Mouse (Mus musculus) kidney, postnatal 0 days (tissue): ENCODE results near the gene B230217C12Rik. TPM values are rescaled to one million over a fixed set of nuclear protein-coding genes. Genes with fewer than 3 reads are reported as not detected.

Experiments
- ATAC-seq: fragments of 200-750 bp; cut with Nextera tagmentation; replicated peaks from 2 replicates; pipeline ENCODE4 v1.8.0; 2017; ENCODE audit warnings: low read depth, moderate number of reproducible peaks, moderate TSS enrichment, moderate library complexity; ENCODE audit not compliant: low FRiP score
- DNase-seq: peaks from one replicate; pipeline ENCODE4 v3.0.0-alpha.2; 2016; ENCODE audit warnings: low spot score
- H3K27ac ChIP-seq: fragments of 300-500 bp; sonication (generic); 2 replicates; pipeline ENCODE4 v1.5.1; 2014; ENCODE audit warnings: mild to moderate bottlenecking
- H3K27me3 ChIP-seq: fragments of 300-500 bp; sonication (generic); 2 replicates; pipeline ENCODE4 v1.6.1; 2014; ENCODE audit warnings: low read length, mixed read lengths; ENCODE audit not compliant: insufficient read depth
- H3K36me3 ChIP-seq: fragments of 300-500 bp; sonication (generic); 2 replicates; pipeline ENCODE4 v1.6.1; 2014; ENCODE audit warnings: low read length, mixed read lengths; ENCODE audit not compliant: insufficient read depth
- H3K4me1 ChIP-seq: fragments of 300-500 bp; sonication (generic); replicated peaks from 2 replicates; pipeline ENCODE4 v1.6.1; 2014; ENCODE audit warnings: antibody characterized with exemption, low read length, mixed read lengths; ENCODE audit not compliant: insufficient read depth
- H3K4me2 ChIP-seq: fragments of 300-500 bp; sonication (generic); 2 replicates; pipeline ENCODE4 v1.6.1; 2014; ENCODE audit warnings: mild to moderate bottlenecking, low read length, moderate library complexity, mixed read lengths
- H3K4me3 ChIP-seq: fragments of 300-500 bp; sonication (generic); replicated peaks from 2 replicates; pipeline ENCODE4 v1.5.1; 2014; ENCODE audit warnings: low read depth, low read length
- H3K9ac ChIP-seq: fragments of 300-500 bp; sonication (generic); 2 replicates; pipeline ENCODE4 v1.6.1; 2014; ENCODE audit warnings: low read depth, low read length
- H3K9me3 ChIP-seq: fragments of 300-500 bp; sonication (generic); replicated peaks from 2 replicates; pipeline ENCODE4 v1.6.1; 2016; ENCODE audit warnings: low read length, inconsistent platforms, mixed read lengths
- CTCF ChIP-seq: IDR thresholded peaks from 2 replicates; pipeline ENCODE4 v1.5.1; 2016; ENCODE audit warnings: antibody characterized with exemption, low read depth, mild to moderate bottlenecking, moderate library complexity
- WGBS: fragments of 180-500 bp; shearing (Covaris S2); extraction: QIAGEN DNeasy Blood & Tissue Kit; methylation state at CpG from one replicate; pipeline ENCODE4 v1.1.7; 2014; 5-methylcytosine and 5-hydroxymethylcytosine counted together
- polyA plus RNA-seq: library from polyadenylated mRNA; unstranded; fragments of >200 nt; fragmentation: Nextera tagmentation; extraction: Ambion mirVana; gene quantifications from 2 replicates; pipeline ENCODE4 v1.2.1, GENCODE M21; 2015

B230217C12Rik gene
- polyA plus RNA-seq, 1 experiment from 2014 or later: 5.6 TPM

- Histone ChIP-seq H3K9me3 (no peaks in the 10 kb centered on the region), H3K9ac (peak within 1 kb of the TSS; percentile 62), H3K4me3 (peak within 1 kb of the TSS; percentile 55), H3K27ac (peak within 1 kb of the TSS; percentile 87), H3K4me2 (peak within 1 kb of the TSS; percentile 56), H3K27me3 (no peaks in the 10 kb centered on the region), H3K36me3 (no peaks in the 10 kb centered on the region), H3K4me1 (no peaks in the 10 kb centered on the region)
- TF ChIP-seq CTCF: peak; percentile 73
- under 1% methylated on average over 37 of the region's 37 CpGs for WGBS
- DNase-seq (peak; percentile 99), ATAC-seq (peak; percentile 96)
Observed at GRCm38 (mm10) chr11:97883918-97884600, 43.5 kb downstream of the B230217C12Rik start, which contains the start of gene Fbxo47. Fbxo47 (minus strand) TSS chr11:97884154.

DNA sequence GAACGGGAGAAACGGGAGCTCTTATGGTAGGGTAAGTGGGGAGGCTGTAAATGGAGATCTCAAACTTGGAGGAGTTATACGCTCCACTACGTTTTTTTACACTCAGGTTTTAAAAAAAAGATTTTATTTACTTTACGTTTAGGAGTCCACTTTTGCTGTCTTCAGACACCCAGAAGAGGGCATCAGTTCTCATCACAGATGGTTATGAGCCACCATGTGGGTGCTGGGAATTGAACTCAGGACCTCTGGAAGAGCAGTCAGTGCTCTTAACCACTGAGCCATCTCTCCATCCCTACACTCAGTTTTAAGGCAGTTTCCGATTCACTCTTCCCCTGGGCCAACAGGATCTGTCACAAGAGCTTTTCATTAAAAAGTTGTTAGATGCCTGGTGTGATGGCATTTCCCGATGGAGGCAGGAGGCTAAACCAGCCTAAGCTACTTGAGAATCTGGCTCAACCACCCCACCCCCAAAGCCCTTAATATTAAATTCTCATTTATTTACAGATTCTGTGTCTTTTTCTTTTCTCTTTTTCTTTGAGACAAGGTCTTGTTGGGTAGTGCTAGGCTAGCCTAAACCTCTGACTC lies 44.1 kb downstream of the B230217C12Rik start:
- WGBS: 24% methylated on average over 7 of the region's 7 CpGs
- no peak for DNase-seq
- Histone ChIP-seq H3K4me2 (peak overlapping the region; percentile 56), H3K9me3 (no peaks in the 10 kb centered on the region), H3K27me3 (no peaks in the 10 kb centered on the region), H3K36me3 (no peaks in the 10 kb centered on the region), H3K4me1 (no peaks in the 10 kb centered on the region), H3K9ac (peak overlapping the region; percentile 43; the same call in 1 of the 2 replicates), H3K27ac (peak overlapping the region; percentile 87), H3K4me3 (peak overlapping the region; percentile 55)
- ATAC-seq: no peak
- 0 out of 2 replicates have a peak, but pooled peaks have one; percentile 16 for TF ChIP-seq CTCF

GRCm38 (mm10) chr11:97885296-97885915 lies 44.8 kb downstream of the B230217C12Rik start:
- no peaks in the 10 kb centered on the region for H3K36me3 ChIP-seq
- H3K4me2 ChIP-seq: no peak overlapping the region
- H3K4me3 ChIP-seq: no peak overlapping the region
- DNase-seq: no peak
- H3K27ac ChIP-seq: no peak overlapping the region
- no peak overlapping the region for H3K9ac ChIP-seq
- ATAC-seq: no peak
- H3K9me3 ChIP-seq: no peaks in the 10 kb centered on the region
- no peak for TF ChIP-seq CTCF
- H3K4me1 ChIP-seq: no peaks in the 10 kb centered on the region
- no peaks in the 10 kb centered on the region for H3K27me3 ChIP-seq
- WGBS: 94% methylated on average over 2 of the region's 2 CpGs

- Histone ChIP-seq H3K4me2 (no peak overlapping the region), H3K36me3 (no peaks in the 10 kb centered on the region), H3K4me1 (no peaks in the 10 kb centered on the region), H3K27me3 (no peaks in the 10 kb centered on the region), H3K9me3 (no peaks in the 10 kb centered on the region), H3K9ac (no peak overlapping the region), H3K27ac (no peak overlapping the region), H3K4me3 (no peak overlapping the region)
- ATAC-seq (no peak), DNase-seq (no peak)
- 78% methylated on average over 5 of the region's 5 CpGs for WGBS
- no peak for TF ChIP-seq CTCF
Observed at GRCm38 (mm10) chr11:97891821-97892220, 51.2 kb downstream of the B230217C12Rik start.

Other genes starting within 250 kb of the B230217C12Rik start
- 2.9 and 4.1 TPM in 2 replicates for gene Epop, start 211.1 kb upstream of the B230217C12Rik start, polyA plus RNA-seq
- 2.3 TPM in 2 replicates for gene Mllt6, start 177.4 kb upstream of the B230217C12Rik start, polyA plus RNA-seq
- gene Cisd3, start 155.0 kb upstream of the B230217C12Rik start, polyA plus RNA-seq: 69.2 and 70.9 TPM in 2 replicates
- 10.4 and 11.4 TPM in 2 replicates for gene Pcgf2, start 140.3 kb upstream of the B230217C12Rik start, polyA plus RNA-seq
- gene Psmb3, start 137.4 kb upstream of the B230217C12Rik start, polyA plus RNA-seq: 504 and 541 TPM in 2 replicates
- 1.5 TPM in 2 replicates for gene Pip4k2b, start 96.1 kb upstream of the B230217C12Rik start, polyA plus RNA-seq
- gene Cwc25, start 74.2 kb upstream of the B230217C12Rik start, polyA plus RNA-seq: 13.9 and 14.8 TPM in 2 replicates
- gene 1700001P01Rik, start 64.9 kb upstream of the B230217C12Rik start, polyA plus RNA-seq: not detected in 2 replicates
- 716 and 863 TPM in 2 replicates for gene Rpl23, start 58.3 kb upstream of the B230217C12Rik start, polyA plus RNA-seq
- 87.7 and 96.4 TPM in 2 replicates for gene Lasp1, start 41.8 kb upstream of the B230217C12Rik start, polyA plus RNA-seq
- 0.61 and 0.95 TPM in 2 replicates for gene Fbxo47, start 43.4 kb downstream of the B230217C12Rik start, polyA plus RNA-seq
- 1.8 and 2.1 TPM in 2 replicates for gene Plxdc1, start 145.7 kb downstream of the B230217C12Rik start, polyA plus RNA-seq
- gene Arl5c, start 155.4 kb downstream of the B230217C12Rik start, polyA plus RNA-seq: 2.0 and 3.1 TPM in 2 replicates
- 8.8 and 9.0 TPM in 2 replicates for gene Cacnb1, start 182.3 kb downstream of the B230217C12Rik start, polyA plus RNA-seq
- gene Rpl19, start 185.9 kb downstream of the B230217C12Rik start, polyA plus RNA-seq: 1,072 and 1,182 TPM in 2 replicates
- gene Stac2, start 212.7 kb downstream of the B230217C12Rik start, polyA plus RNA-seq: 1.6 and 2.0 TPM in 2 replicates